27 mouse cellular contexts compared by ENCODE assay signal in the genomic region with DNA sequence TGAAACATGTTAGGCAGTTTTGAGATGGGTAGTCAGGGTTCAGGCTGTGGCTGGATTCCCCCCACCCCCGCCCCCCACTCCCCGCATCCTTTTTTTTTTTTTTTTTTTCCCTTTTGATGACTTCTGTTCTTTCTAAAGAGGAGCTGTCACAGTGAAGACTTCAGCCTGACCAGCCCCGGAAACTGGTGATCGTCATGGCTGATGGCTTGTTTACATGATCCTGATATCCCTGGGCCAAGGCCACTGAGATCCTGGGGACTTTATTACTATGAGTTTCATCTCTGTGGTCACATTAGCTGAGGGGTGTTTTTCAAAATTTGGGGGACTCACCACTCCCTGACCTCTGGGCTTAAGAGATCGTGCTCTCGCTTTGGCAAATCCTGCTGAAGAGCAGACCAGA.
DNase-seq lines count a peak whose midpoint lies in the region; ATAC-seq and TF ChIP-seq lines count a peak whose summit lies in the region.
"Had no signal": no experiment of that assay in that cellular context is flagged by ENCODE, and none has a peak within 500 bp of the region (broad histone marks: within the 10 kb centered on the region; RNA-seq: fewer than 3 reads in every experiment).

No protein-coding gene starts in this region.

- H3K27me3 ChIP-seq in forebrain, embryonic 13.5 days, result peaks cover 46% of the 10 kb centered on the region
- 0 out of 2 replicates have a peak, but pooled peaks cover 3% of the 10 kb centered on the region for H3K27me3 ChIP-seq in forebrain, postnatal 0 days (ENCODE audit: insufficient read depth, low read length)
- no peaks in the 10 kb centered on the region for H3K27me3 ChIP-seq in liver, adult 2 months (ENCODE audit: control insufficient read depth, insufficient read depth, low read length)
- H3K27me3 ChIP-seq in kidney, embryonic 15.5 days, result no peaks in the 10 kb centered on the region
- H3K27me3 ChIP-seq: CH12.LX; embryonic facial prominence, embryonic 12.5 days; forebrain, embryonic 15.5 days; heart, embryonic 13.5 days; hindbrain, embryonic 15.5 days; neural tube, embryonic 15.5 days; stomach, embryonic 15.5 days had no signal

- H3K4me3 ChIP-seq in forebrain, embryonic 13.5 days, result no peak overlapping the region
- H3K4me3 ChIP-seq in forebrain, postnatal 0 days (ENCODE audit: low read depth, low read length), result no peak overlapping the region
- H3K4me3 ChIP-seq in liver, adult 2 months (ENCODE audit: insufficient read depth, low read depth, low read length), result no peak overlapping the region
- no peak overlapping the region for H3K4me3 ChIP-seq in kidney, embryonic 15.5 days (replicated peaks)
- H3K4me3 ChIP-seq: embryonic facial prominence, embryonic 12.5 days; forebrain, embryonic 15.5 days; gastrocnemius, adult 2 months; heart, embryonic 13.5 days; hindbrain, embryonic 10.5 days; hindbrain, embryonic 15.5 days; neural tube, embryonic 15.5 days; stomach, embryonic 15.5 days had no signal

- no peaks in the 10 kb centered on the region for H3K79me2 ChIP-seq in liver, adult 2 months (ENCODE audit: control insufficient read depth, insufficient read depth, low read length)

- H3K4me1 ChIP-seq in forebrain, embryonic 13.5 days, result peaks cover 33% of the 10 kb centered on the region
- H3K4me1 ChIP-seq in forebrain, postnatal 0 days (ENCODE audit: insufficient read depth), result peaks cover 9% of the 10 kb centered on the region; the same call in 1 of the 2 replicates
- H3K4me1 ChIP-seq in liver, adult 2 months (ENCODE audit: control insufficient read depth, insufficient read depth, low read length), result no peaks in the 10 kb centered on the region
- H3K4me1 ChIP-seq in kidney, embryonic 15.5 days, result peaks cover 29% of the 10 kb centered on the region

- no peaks in the 10 kb centered on the region for H3K9me3 ChIP-seq in forebrain, embryonic 13.5 days (replicated peaks)
- H3K9me3 ChIP-seq in forebrain, postnatal 0 days (ENCODE audit: low read length), result no peaks in the 10 kb centered on the region
- H3K9me3 ChIP-seq in kidney, embryonic 15.5 days (replicated peaks), result peaks cover 6% of the 10 kb centered on the region
- H3K9me3 ChIP-seq: embryonic facial prominence, embryonic 12.5 days; forebrain, embryonic 15.5 days; hindbrain, embryonic 10.5 days; hindbrain, embryonic 15.5 days; neural tube, embryonic 15.5 days; stomach, embryonic 15.5 days had no signal

- H3K27ac ChIP-seq in forebrain, embryonic 13.5 days, result no peak overlapping the region
- H3K27ac ChIP-seq in forebrain, postnatal 0 days (ENCODE audit: low read depth, low read length), result no peak overlapping the region
- no peak overlapping the region for H3K27ac ChIP-seq in liver, adult 2 months (replicated peaks; ENCODE audit: insufficient read depth, low read depth, low read length)
- peak overlapping the region; percentile 56 for H3K27ac ChIP-seq in kidney, embryonic 15.5 days
- H3K27ac ChIP-seq: embryonic facial prominence, embryonic 12.5 days; forebrain, embryonic 15.5 days; gastrocnemius, adult 2 months; heart, embryonic 13.5 days; hindbrain, embryonic 10.5 days; hindbrain, embryonic 15.5 days; liver, embryonic 14.5 days; neural tube, embryonic 15.5 days had no signal

- no peak for TF ChIP-seq CTCF in forebrain, postnatal 0 days (IDR thresholded peaks at IDR 0.05; ENCODE audit: low read depth)
- no peak for TF ChIP-seq CTCF in liver, adult 2 months (IDR thresholded peaks at IDR 0.05; ENCODE audit: low read depth, low read length)

- peak overlapping the region; percentile 7; the same call in 1 of the 2 replicates for H3K4me2 ChIP-seq in forebrain, embryonic 13.5 days
- H3K4me2 ChIP-seq in forebrain, postnatal 0 days (ENCODE audit: low read depth), result no peak overlapping the region
- H3K4me2 ChIP-seq in kidney, embryonic 15.5 days, result no peak overlapping the region
- H3K4me2 ChIP-seq: embryonic facial prominence, embryonic 12.5 days; forebrain, embryonic 15.5 days; heart, embryonic 13.5 days; hindbrain, embryonic 15.5 days; stomach, embryonic 15.5 days had no signal

- WGBS in forebrain, embryonic 13.5 days, result 59% methylated on average over 5 of the region's 6 CpGs
- WGBS in forebrain, postnatal 0 days, result 51% methylated on average over 6 of the region's 6 CpGs
- WGBS in liver, adult 2 months, result 52% methylated on average over 6 of the region's 6 CpGs
- WGBS in kidney, embryonic 15.5 days, result 43% methylated on average over 6 of the region's 6 CpGs

- no peak; the same call in 1 of the 2 replicates for ATAC-seq in forebrain, embryonic 13.5 days
- ATAC-seq in forebrain, postnatal 0 days, result no peak
- ATAC-seq in kidney, embryonic 15.5 days (replicated peaks; ENCODE audit: low FRiP score), result no peak
- ATAC-seq: inflammation-experienced regulatory T-cells, adult 6 months; lung, postnatal 0 days had no signal

- no peaks in the 10 kb centered on the region for H3K36me3 ChIP-seq in forebrain, embryonic 13.5 days (ENCODE audit: poor library complexity, severe bottlenecking)
- H3K36me3 ChIP-seq in forebrain, postnatal 0 days (ENCODE audit: insufficient read depth), result no peaks in the 10 kb centered on the region
- H3K36me3 ChIP-seq in liver, adult 2 months (ENCODE audit: control insufficient read depth, insufficient read depth, low read length), result no peaks in the 10 kb centered on the region
- no peaks in the 10 kb centered on the region for H3K36me3 ChIP-seq in kidney, embryonic 15.5 days
- H3K36me3 ChIP-seq: embryonic facial prominence, embryonic 12.5 days; forebrain, embryonic 15.5 days; heart, embryonic 13.5 days; hindbrain, embryonic 10.5 days; hindbrain, embryonic 15.5 days; neural tube, embryonic 15.5 days; stomach, embryonic 15.5 days had no signal

- no peak overlapping the region for H3K9ac ChIP-seq in forebrain, embryonic 13.5 days
- no peak overlapping the region for H3K9ac ChIP-seq in forebrain, postnatal 0 days
- H3K9ac ChIP-seq in liver, adult 2 months (ENCODE audit: low read depth, low read length), result no peak overlapping the region
- H3K9ac ChIP-seq in kidney, embryonic 15.5 days, result no peak overlapping the region
- H3K9ac ChIP-seq: embryonic facial prominence, embryonic 12.5 days; forebrain, embryonic 15.5 days; heart, embryonic 13.5 days; hindbrain, embryonic 15.5 days; liver, embryonic 14.5 days; neural tube, embryonic 15.5 days; stomach, embryonic 15.5 days had no signal

- DNase-seq in forebrain, postnatal 0 days, result no peak
- peak; percentile 5 for DNase-seq in liver, adult 2 months (ENCODE audit: extremely low read depth, low read depth, low spot score)
- no peak for DNase-seq in liver
- peak; percentile 16 to 42 for DNase-seq in kidney, postnatal 25 days
- no peak for DNase-seq in urinary bladder, postnatal 10 days (ENCODE audit: low spot score)
- DNase-seq: adrenal gland, adult 8-10 months; cerebellum, adult 8-10 months; cerebellum, postnatal 25 days; gastrocnemius, adult 2 months; gastrocnemius, postnatal 36 days; heart, postnatal 10 days; layer of hippocampus, postnatal 36 days; left cerebral cortex, postnatal 4 days; right cerebral cortex, postnatal 25 days had no signal

- TF ChIP-seq POLR2A in liver, adult 2 months (IDR thresholded peaks at IDR 0.05; ENCODE audit: extremely low read depth, insufficient read depth, low read length), result no peak

Comparison
In these comparisons a context has a peak if more than half of its experiments do, and no peak if none do; other contexts are left out.
1. DNase-seq: peak in liver, adult 2 months (single experiment) and kidney, postnatal 25 days (2 of 2); none in forebrain, postnatal 0 days (single experiment), liver (single experiment) and urinary bladder, postnatal 10 days (single experiment).